Mouse (Mus musculus): ENCODE results near the gene A630076J17Rik.

DNA sequence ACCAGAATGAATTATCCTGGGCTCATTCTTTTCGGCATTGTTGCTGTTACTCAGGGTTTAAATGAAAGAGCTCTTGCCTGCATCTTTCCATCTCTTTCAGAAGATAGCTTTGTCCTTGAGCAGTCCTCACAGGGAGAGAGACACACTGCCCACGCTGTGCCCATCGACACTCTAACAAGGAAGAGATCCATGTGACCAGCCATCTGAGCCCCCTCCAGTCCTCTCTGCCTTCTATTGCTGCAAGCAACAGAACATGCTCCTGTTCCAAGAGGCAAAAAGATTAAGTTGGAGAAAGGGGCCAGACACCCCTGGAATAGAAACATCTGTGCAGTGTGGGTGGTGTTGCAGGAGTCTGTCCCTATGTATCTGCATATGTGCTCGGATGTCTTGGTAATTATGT, 43.4 kb upstream of the A630076J17Rik start:
- TF ChIP-seq CTCF (IDR thresholded peaks at IDR 0.05; ENCODE audit: low read depth) (no peak), EP300 (IDR thresholded peaks at IDR 0.05; ENCODE audit: low read depth) (no peak)
